Mouse (Mus musculus) cerebellum, adult 11 months (tissue): ENCODE results near the gene Wdtc1.

Source experiments
- DNase-seq: peaks from one replicate; pipeline ENCODE4 v3.0.0; 2022

Gene Wdtc1

DNA sequence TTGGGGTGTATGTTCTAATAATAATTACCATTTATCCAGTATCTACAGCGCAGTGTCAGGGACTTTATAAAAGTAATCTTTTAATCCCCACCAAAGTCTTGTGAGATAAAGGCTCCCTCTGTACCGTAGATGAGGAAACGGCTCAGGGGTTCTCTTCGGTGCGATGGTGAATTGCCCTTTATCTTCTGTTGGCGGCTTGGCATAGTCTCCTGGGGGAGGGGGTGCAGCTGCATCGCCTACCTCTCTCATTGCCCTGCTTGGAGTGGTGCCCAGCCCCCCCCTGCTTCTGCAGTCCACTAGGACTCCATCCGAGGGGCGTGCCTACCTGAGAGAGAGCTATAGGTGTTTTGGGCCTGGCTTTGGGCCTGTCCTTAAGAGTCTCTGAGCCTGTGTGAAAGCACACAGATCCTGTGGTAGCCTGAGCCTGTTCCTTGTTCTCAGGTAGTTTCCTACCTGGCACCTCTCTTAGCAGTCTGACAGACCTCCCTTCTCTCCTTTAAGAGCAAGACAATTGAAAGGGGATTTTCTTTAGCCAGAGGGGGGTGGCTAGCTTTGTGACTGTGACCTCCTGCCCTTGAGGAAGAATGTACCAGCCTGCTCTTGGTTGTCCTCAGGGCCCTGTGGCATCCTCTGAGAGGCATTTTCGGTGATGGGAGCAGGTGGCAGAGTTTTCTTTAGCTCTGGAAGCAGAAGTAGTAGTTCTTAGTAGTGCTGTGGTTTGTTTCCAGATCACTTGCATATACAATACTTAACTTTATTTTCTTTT lies 22.7 kb upstream of the Wdtc1 start:
- no peak for DNase-seq

DNA sequence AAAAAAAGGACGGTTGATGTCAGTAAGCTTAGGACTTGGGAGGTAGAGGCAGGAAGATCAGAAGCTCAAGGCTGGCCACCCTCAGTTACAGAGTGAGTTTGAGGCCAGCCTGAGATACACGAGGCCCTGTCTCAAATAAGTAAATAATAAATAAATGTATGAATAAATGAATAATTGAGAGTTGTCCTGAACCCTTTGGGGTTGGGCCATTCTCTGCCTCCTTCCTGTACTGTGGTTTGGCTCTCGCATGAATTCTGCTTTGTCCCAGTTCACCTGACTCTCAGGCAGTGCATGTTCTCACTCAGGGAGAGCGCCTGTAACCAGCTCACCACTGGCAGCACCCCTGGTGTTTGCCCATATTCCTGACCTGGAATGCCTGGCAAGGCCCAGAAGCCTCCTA lies 20.7 kb upstream of the Wdtc1 start:
- DNase-seq, result no peak

GRCm38 (mm10) chr4:133372278-133372665 lies 19.0 kb upstream of the Wdtc1 start:
- DNase-seq, result no peak

GRCm38 (mm10) chr4:133371621-133372277 lies 18.5 kb upstream of the Wdtc1 start:
- no peak for DNase-seq

GRCm38 (mm10) chr4:133370298-133371274 lies 17.3 kb upstream of the Wdtc1 start:
- peak; percentile 32 for DNase-seq

DNA sequence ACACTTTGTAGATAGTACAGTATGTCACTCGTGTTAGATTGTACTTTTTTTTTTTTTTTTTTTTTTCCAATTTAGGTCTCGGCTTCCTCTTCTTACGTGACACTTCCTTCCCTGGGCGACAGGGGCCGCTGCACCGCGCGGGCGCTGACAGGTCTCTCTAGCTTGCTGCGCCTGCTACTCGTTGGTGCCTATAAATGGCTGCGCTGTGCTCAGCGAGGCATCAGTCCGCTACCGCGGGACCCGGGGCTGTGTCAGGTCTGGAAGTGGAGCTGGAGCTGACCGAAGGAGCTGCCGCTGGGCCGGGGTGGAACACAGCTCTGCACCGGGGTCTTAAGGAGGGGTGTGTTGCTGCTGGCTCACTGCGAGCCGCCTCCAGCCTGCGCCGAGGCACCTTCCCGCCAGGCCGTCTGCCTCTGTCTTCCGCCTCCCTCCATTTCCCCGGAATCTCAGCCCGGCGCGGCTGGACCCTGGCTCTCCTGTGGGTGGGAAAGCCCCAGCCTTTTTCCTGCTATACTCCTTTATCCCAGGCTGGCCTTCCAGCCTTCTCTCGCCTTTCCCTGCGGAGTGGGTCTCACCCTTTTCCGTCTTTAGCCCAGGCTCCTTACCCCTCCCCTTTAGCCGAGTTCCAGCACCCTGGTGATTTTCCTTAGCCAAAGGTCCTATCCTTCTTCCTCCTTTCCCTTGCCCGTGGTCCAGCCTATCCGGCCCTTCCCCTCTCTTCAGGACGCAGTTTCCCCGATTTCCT lies 16.4 kb upstream of the Wdtc1 start, which contains the start of gene Slc9a1:
Slc9a1 (plus strand) TSS at position 154 of the 745 bp plus-strand sequence.
- DNase-seq, result peak; percentile 95

GRCm38 (mm10) chr4:133354641-133355040 lies 1.4 kb upstream of the Wdtc1 start:
- DNase-seq, result no peak

- no peak for DNase-seq
These were observed 484 bp downstream of the Wdtc1 start for GRCm38 (mm10) chr4:133352797-133353196.

DNA sequence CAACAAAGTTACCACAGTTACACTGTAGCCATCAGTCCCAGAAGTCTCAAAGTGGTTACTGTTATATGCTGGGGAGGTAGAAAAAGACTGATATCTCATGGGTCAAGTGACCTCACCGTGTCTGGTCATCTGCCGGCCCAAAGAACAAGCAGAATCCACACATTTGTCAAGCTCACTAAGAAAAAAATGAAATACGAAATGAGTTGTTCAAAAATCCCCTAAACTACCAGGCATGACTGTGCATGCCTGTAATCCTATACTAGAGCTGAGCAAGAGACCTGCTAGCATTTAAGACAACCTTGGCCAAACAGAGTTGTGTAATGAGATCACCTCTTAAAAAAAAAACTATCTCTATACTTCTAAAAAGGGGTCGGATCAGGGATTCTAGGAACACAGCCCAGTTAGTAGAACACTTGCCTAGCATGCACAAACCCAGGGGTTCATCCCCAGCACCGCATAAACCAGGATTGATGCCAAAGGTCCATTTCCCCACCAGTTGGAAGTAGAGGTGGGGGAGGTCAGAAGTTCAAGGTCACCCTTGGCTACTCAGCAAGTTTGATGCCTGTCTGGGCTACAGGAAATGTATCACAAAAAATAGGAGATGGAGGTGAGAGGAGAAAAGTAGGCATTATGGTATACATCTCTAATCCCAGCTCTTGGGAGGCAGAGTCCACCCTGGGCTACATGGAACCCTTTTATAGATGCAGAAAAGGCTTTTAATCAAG lies 5.1 kb downstream of the Wdtc1 start:
- no peak for DNase-seq

DNA sequence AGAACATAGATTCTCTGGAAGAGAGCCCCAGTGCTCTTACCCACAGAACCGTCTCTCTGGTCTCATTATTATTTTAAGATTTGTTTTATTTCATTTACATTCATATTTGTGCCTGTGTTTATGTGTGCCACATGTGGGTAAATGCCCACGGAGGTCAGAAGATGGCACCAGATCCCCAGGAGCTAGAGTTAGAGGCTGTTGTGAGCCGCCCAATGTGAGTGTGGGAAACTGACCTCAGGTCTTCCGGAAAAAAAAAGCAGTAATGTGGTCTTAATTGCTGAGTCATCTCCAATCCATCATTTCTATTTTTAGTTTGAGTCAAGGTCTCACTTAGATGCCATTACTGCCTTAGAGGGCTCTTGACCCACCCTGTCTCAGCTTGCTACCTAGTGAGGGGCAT lies 5.7 kb downstream of the Wdtc1 start:
- DNase-seq, result no peak

GRCm38 (mm10) chr4:133346577-133346976 lies 6.7 kb downstream of the Wdtc1 start:
- DNase-seq, result no peak

GRCm38 (mm10) chr4:133345702-133346101 lies 7.6 kb downstream of the Wdtc1 start:
- no peak for DNase-seq

DNA sequence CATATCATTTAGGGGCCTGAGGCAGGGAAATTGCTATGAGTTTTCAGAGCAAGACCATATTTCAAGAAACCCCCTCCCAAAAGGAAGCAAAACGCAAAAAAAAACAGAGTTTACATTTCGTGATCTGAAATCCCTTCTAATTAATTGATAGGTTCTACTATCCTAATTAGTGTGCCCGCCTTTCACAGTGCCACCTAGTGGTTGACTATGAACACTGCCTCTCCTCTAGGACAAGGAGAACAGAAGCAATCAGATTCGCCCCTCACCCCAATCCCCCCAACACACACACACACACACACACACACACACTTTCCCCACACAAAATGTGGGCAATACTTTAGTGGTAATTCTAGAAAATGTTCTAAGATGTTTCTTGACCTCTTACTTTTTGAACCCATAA lies 9.2 kb downstream of the Wdtc1 start:
- no peak for DNase-seq

DNA sequence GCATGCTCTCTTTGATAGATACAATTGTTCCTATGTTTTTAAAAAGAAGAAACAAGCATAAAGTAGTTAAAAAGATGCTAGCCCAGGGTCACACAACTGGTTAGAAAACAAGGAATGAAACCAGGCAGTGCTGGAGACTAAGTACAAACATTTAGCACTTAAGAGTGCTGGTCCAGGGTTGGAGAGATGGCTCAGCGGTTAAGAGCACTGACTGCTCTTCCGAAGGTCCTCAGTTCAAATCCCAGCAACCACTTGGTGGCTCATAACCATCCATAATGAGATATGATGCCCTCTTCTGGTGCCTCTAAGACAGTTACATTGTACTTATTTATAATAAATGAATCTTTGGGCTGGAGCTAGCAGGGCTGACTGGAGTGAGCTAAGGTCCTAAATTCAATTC lies 13.1 kb downstream of the Wdtc1 start:
- DNase-seq, result no peak

- DNase-seq, result peak; percentile 99
These were observed 14.0 kb downstream of the Wdtc1 start for GRCm38 (mm10) chr4:133339148-133339749.

GRCm38 (mm10) chr4:133338521-133339095 lies 14.7 kb downstream of the Wdtc1 start:
- DNase-seq, result no peak

GRCm38 (mm10) chr4:133337833-133338520 lies 15.3 kb downstream of the Wdtc1 start:
- DNase-seq, result no peak

GRCm38 (mm10) chr4:133333306-133333705 lies 20.0 kb downstream of the Wdtc1 start:
- DNase-seq, result no peak

DNA sequence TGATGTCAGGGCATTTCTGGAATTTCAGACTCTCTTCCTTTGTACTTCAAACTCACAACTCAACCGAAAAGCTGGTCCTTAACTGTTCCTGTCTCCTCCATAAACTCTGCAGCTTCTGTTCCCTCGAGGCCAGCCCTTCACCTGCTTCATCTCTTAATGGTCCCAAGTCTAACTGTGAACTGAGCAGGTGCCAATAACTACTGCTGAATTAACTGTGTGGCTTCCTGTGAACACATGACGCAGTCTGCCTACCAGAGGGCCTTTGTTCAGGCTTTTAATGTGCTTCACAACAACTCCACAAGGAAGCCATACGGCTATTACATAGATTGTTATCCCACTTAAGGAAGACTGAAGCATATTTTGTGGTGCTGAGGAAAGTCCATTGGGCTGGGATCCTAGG lies 23.0 kb downstream of the Wdtc1 start:
- no peak for DNase-seq

DNA sequence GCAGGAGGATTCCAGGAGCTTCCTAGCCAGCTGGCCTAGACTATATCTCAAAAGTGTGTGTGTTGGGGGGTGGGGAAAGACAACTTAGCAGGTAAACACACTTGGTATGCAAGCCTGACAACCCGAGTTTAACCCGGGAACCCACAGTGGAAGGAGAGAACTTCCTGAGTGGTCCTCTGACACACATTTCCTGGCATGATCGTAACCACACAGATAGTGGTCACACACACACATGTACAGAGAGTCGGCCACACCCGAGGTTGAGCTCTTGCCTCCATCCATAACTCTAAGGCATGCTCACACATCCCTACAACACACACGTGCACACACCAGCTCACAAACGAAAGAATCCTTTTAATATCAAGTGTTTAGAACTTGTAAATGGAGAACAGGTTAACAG lies 25.2 kb downstream of the Wdtc1 start:
- DNase-seq, result no peak
